Mouse (Mus musculus): ENCODE results near the gene Osbpl11. TPM values are rescaled to one million over a fixed set of nuclear protein-coding genes. Genes with fewer than 3 reads are reported as not detected.
"Not testable (repeated sequence)": the region's sequence is repeated elsewhere in the genome, so short reads cannot be mapped to it uniquely, and the experiment has no call there.

The Osbpl11 gene
- polyA plus RNA-seq, 1 experiment from 2014 or later, result 17.6 TPM

DNA sequence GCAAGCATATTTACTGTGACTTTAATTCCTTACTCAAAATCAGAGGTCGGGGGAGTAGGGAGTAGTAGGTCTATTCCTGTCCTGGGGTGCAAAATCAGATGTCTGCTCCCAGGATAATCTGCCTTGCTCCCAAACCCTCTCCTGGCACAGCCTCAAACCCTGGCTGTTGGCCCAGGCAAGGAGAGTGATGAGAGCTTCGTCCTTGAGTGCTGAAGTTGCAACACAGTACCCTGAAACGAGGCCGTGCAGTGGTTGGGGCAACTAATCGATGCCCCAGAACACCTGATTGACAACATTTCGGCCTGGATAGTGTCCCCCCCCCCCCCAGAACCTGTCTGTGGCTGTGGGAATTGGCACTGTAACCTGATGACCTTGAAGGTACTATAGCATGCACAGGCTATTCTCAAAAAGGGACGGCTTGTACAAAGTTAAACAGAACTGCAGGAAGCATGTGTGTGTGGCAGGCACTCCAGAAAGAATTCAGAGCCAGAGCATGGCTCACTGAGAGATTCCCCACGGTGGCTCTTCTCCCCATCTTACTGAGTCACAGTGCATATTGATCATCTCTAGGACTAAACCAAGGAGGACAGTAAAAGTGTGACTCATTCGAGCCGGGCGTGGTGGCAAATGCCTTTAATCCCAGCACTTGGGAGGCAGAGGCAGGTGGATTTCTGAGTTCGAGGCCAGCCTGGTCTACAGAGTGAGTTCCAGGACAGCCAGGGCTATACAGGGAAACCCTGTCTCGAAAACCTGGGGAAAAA, 21.4 kb upstream of the Osbpl11 start:
- Histone ChIP-seq H3K27me3 (no peaks in the 10 kb centered on the region), H3K9me3 (peaks cover 3% of the 10 kb centered on the region; the same call in 1 of the 2 replicates), H3K36me3 (no peaks in the 10 kb centered on the region), H3K27ac (no peak overlapping the region), H3K4me3 (no peak overlapping the region), H3K4me2 (replicated peaks) (no peak overlapping the region), H3K4me1 (no peaks in the 10 kb centered on the region), H3K9ac (no peak overlapping the region)
- WGBS, result 72% methylated on average over 13 of the region's 13 CpGs
- no peak for ATAC-seq (ENCODE audit: low FRiP score, low read depth)

DNA sequence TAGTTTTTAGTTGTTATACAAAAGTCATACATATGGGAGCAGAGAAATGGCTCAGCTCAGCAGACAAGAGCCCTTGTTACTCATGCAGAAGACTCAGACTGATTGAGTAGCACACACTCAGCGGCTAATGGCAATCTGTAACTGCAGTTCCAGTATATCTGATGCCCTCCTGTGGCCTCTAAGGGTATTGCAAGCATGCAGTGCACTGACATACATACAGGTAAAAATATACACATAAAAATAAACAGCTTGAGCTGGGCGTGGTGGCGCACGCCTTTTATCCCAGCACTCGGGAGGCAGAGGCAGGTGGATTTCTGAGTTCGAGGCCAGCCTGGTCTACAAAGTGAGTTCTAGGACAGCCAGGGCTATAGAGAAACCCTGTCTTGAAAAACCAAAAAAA, 18.6 kb upstream of the Osbpl11 start:
- WGBS, result 63% methylated on average over 6 of the region's 6 CpGs
- not testable (repeated sequence) for H3K4me2 ChIP-seq (replicated peaks); H3K9me3 ChIP-seq; H3K9ac ChIP-seq; ATAC-seq (ENCODE audit: low FRiP score, low read depth); H3K4me1 ChIP-seq; H3K36me3 ChIP-seq; H3K27ac ChIP-seq; H3K27me3 ChIP-seq; H3K4me3 ChIP-seq

DNA sequence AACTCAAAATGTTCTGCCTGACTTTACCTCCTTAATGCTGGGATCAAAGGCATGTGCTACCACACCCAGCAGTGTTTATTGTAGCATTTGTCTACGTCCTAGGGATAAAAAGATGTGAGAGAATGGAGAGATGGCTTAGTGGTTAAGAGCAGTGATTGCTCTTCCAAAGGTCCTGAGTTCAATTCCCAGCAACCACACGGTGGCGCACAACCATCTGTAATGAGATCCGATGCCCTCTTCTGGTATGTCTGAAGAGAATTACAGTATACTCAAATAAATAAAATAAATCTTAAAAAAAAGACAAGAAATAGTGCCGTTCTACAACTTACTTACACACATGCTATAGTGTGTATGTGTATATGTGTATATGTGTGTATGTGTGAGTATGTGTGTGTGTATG, 17.3 kb upstream of the Osbpl11 start:
- Histone ChIP-seq H3K36me3 (no peaks in the 10 kb centered on the region), H3K4me2 (replicated peaks) (no peak overlapping the region), H3K9me3 (peaks cover 3% of the 10 kb centered on the region; the same call in 1 of the 2 replicates), H3K4me3 (no peak overlapping the region), H3K27me3 (no peaks in the 10 kb centered on the region), H3K4me1 (no peaks in the 10 kb centered on the region), H3K9ac (no peak overlapping the region), H3K27ac (no peak overlapping the region)
- ATAC-seq (ENCODE audit: low FRiP score, low read depth), result no peak
- WGBS, result 42% methylated on average over 5 of the region's 5 CpGs

DNA sequence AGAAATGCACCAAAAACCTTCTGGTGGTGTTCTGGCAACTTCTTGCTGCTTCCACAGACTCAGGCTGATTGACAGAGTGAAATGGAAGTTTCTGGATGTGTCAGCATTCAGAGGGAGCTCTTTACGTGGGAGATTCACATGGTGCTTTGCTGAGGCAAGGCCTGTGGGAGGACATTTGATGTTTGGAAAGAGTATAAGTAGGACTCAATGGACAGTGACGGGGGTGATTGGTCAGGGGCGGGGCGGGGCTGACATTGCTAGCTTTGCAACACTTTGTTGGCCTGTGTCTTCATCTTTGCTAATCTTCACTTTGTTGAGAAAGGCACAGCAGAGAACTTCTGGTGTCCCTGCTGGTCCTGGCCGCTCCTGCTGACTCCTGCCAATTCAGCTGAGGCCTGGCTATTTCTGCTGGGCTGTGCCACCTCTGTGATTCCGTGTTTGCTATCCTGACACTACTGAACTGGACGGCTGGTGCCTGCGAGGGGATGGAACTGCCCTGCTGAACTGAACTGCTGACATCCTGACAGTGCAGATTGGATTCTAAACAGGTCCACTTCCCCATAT, 15.3 kb upstream of the Osbpl11 start:
- H3K27ac ChIP-seq, result no peak overlapping the region
- H3K27me3 ChIP-seq, result no peaks in the 10 kb centered on the region
- peaks cover 3% of the 10 kb centered on the region; the same call in 1 of the 2 replicates for H3K9me3 ChIP-seq
- no peak overlapping the region for H3K4me3 ChIP-seq
- no peak overlapping the region for H3K4me2 ChIP-seq (replicated peaks)
- no peaks in the 10 kb centered on the region for H3K36me3 ChIP-seq
- WGBS, result 89% methylated on average over 8 of the region's 8 CpGs
- no peak overlapping the region for H3K9ac ChIP-seq
- H3K4me1 ChIP-seq, result no peaks in the 10 kb centered on the region
- no peak for ATAC-seq (ENCODE audit: low FRiP score, low read depth)

DNA sequence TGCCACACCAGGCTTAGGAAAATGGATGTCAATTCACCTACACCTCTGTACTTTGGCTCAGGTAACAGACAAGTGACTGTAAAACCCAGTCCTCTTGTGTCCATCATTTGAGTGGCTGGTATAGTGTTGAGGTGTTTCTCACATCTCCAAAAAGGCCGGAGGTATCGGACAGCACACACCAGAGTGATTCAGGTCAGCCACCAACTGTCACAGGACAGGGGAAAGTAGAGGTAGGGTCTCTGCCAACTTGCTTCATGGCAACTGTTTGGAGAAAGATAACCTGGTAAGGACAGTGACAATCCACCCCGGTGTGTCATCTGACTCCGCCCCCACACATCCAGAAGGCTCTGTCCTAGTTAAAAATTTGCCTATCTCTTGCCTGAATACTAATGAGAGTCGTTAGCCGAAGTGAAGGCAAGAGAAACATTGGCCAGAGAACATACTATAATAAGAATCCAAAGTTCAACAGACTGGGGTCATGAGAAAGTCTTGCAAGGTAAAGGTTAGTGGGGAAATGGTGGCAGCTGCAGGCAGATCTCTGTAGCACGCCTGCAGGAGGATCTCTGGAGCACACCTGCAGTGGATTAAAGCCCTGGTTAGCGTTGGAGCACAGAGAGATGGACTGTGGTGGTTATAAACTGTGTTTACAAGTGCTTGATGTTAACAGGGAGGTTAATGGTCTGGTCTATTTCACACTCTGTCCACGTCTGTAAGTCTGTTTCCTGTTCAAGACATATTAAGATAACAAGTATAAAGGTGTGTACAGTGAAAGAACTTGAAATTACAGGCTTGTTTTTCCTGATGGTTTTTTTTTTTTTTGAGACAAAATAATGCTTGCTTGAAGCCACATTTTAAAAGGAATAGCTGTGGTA, 13.9 kb upstream of the Osbpl11 start:
- Histone ChIP-seq H3K4me2 (replicated peaks) (no peak overlapping the region), H3K27ac (no peak overlapping the region), H3K9ac (no peak overlapping the region), H3K36me3 (no peaks in the 10 kb centered on the region), H3K4me3 (no peak overlapping the region), H3K27me3 (no peaks in the 10 kb centered on the region), H3K4me1 (no peaks in the 10 kb centered on the region), H3K9me3 (peaks cover 3% of the 10 kb centered on the region; the same call in 1 of the 2 replicates)
- ATAC-seq (ENCODE audit: low FRiP score, low read depth), result no peak
- WGBS, result 49% methylated on average over 9 of the region's 9 CpGs

DNA sequence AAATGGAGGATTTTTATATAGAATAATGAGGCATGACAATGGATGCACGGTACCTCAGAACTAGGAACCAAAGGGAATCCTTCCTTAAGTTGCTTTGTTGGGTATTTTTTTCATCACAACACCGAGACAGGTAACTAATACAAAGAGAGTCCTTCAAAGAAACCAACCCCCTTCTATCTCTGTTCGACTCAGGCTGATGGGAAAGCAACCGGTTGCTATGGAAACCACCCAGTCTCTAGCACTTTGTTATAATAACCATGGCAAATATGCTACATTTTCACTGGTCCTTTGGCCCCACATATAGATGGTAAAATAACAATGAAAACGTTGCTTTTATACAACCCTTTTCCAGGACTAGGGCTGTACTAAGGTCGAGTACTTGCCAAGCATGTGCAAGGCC, 13.1 kb upstream of the Osbpl11 start:
- Histone ChIP-seq H3K9me3 (no peaks in the 10 kb centered on the region), H3K27me3 (no peaks in the 10 kb centered on the region), H3K36me3 (no peaks in the 10 kb centered on the region), H3K4me2 (replicated peaks) (no peak overlapping the region), H3K27ac (no peak overlapping the region), H3K4me3 (no peak overlapping the region), H3K4me1 (no peaks in the 10 kb centered on the region), H3K9ac (no peak overlapping the region)
- ATAC-seq (ENCODE audit: low FRiP score, low read depth), result no peak
- WGBS, result 85% methylated on average over 6 of the region's 6 CpGs

DNA sequence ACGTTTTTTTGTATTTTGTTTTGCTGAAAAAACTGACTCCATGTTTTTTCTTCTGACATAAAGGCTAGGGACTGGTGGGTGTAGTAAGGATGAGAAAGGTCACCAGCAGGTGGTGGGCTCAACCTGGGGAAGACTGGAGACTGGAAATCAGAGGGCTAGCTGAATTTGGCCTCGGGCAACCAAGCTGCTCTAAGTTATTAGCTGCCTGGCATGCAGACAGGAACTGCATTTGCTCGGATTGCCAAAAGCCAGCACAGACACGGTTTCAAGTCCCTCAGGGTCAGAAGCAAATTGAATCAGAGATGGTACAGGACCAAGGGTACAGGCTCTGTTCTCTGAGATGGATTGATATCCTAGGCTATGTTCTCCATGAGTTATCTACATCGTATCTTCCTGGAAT, 11.7 kb upstream of the Osbpl11 start:
- Histone ChIP-seq H3K27ac (no peak overlapping the region), H3K4me1 (no peaks in the 10 kb centered on the region), H3K27me3 (no peaks in the 10 kb centered on the region), H3K9ac (no peak overlapping the region), H3K9me3 (no peaks in the 10 kb centered on the region), H3K36me3 (no peaks in the 10 kb centered on the region), H3K4me2 (replicated peaks) (no peak overlapping the region), H3K4me3 (no peak overlapping the region)
- WGBS, result 52% methylated on average over 5 of the region's 5 CpGs
- ATAC-seq (ENCODE audit: low FRiP score, low read depth), result no peak

DNA sequence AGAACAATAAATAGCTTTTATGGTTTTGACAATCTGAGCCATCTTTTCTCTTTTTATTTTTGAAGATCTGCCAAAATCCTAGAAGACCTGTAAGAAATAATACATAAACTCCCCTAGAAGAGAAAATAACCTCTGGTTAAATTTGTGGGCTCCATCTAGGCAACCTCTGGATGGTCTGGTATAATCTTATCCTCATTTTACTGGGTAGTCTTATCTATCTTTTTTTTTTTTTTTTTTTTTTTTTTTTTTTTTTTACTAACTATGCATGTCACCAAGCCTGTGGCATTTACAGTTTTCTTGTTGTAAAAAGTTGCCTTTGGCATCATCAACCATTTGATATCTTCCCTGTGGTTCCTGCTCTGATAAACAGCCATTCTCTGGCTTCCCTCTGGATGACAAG, 10.2 kb upstream of the Osbpl11 start:
- no peaks in the 10 kb centered on the region for H3K4me1 ChIP-seq
- H3K27me3 ChIP-seq, result no peaks in the 10 kb centered on the region
- no peaks in the 10 kb centered on the region for H3K36me3 ChIP-seq
- no peak for ATAC-seq (ENCODE audit: low FRiP score, low read depth)
- H3K9me3 ChIP-seq, result no peaks in the 10 kb centered on the region
- no peak overlapping the region for H3K9ac ChIP-seq
- H3K27ac ChIP-seq, result no peak overlapping the region
- H3K4me3 ChIP-seq, result no peak overlapping the region
- no peak overlapping the region for H3K4me2 ChIP-seq (replicated peaks)

DNA sequence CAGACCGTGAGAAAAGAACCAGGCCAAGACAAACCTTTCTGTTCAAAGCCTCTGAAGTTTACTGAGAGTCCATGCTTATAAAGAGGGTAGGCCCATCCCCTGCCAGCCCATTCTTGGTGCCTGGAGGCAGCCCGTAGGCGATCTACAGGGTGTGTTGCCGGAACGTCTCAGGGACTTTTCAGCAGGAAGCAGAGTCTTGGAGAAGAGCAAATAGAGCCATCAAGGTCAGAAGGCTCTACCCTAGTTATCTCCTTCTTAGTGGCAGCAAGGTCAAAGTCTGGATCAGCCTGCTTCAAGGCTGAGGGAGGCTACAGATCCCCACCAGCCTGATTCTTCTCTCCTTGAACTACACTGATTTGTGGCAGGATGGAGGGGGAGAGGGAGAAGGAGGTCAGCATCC, 8.0 kb upstream of the Osbpl11 start:
- 90% methylated on average over 5 of the region's 5 CpGs for WGBS
- not testable (repeated sequence) for H3K27ac ChIP-seq; H3K9ac ChIP-seq; H3K27me3 ChIP-seq; H3K4me3 ChIP-seq; H3K36me3 ChIP-seq; ATAC-seq (ENCODE audit: low FRiP score, low read depth); H3K9me3 ChIP-seq; H3K4me2 ChIP-seq (replicated peaks); H3K4me1 ChIP-seq

DNA sequence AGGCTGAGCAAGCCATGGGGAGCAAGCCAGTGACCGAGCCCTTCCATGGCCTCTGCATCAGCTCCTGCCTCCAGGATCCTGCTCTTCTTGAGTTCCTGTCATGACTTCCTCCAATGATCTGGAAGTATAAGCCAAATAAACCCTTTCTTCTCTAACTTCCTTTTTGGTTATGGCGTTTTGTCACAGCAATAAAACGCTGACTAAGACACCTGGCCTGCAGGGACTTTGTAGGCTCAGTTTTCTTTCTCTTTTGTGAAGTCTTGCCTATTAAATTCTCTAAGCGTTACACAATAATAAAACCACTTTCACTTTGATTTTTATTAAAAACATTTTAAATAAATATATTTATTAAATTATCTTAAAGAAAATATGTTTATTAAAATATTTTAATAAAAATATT, 7.1 kb upstream of the Osbpl11 start:
- H3K4me2 ChIP-seq (replicated peaks), result no peak overlapping the region
- 84% methylated on average over 4 of the region's 4 CpGs for WGBS

DNA sequence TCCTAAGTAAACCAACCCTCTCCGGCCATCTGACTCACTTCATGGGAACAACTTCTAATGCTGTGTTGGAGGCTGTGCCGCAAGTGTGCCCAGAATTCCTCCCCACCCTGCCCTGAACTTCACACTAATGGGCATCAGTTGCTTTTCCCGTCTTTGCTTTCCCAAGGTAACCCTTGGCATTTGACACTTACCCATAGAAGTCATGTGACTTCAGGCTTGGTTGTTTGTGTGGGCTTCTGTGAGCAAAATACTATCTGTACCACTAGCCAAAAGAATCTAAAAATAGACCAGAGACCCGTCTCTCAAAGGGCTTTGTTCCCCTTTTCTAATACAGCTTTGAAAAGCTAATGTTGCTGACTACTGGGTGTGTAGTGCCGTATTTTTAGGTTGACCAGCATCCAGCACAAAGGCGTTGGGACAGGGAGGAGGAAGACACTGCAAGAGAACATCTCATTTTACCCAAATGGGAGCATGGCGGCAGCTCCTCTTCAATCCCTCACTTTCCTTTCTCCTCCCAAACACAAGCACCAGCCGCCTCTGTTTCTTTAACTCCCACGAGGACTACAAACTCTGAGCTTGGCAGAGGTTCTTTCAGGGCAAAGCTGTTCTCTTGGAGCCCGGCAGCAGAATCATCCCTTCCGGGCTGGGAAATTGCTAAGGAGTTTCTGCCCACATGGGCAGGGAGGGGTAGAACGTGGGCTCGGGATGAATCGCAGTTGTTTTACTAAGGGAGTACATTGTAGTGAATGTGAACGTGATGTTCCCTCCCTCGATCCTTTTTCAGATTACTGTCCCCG, 6.4 kb upstream of the Osbpl11 start:
- Histone ChIP-seq H3K9ac (no peak overlapping the region), H3K4me3 (no peak overlapping the region), H3K27me3 (no peaks in the 10 kb centered on the region), H3K4me2 (replicated peaks) (peak overlapping the region; percentile 27; the same call in 1 of the 2 replicates), H3K9me3 (no peaks in the 10 kb centered on the region), H3K27ac (no peak overlapping the region), H3K36me3 (no peaks in the 10 kb centered on the region), H3K4me1 (no peaks in the 10 kb centered on the region)
- ATAC-seq (ENCODE audit: low FRiP score, low read depth), result no peak
- WGBS, result 67% methylated on average over 17 of the region's 17 CpGs

More for the DNA sequence above, 7.1 kb upstream of the Osbpl11 start:
- H3K4me3 ChIP-seq, result no peak overlapping the region
- H3K9me3 ChIP-seq, result no peaks in the 10 kb centered on the region
- no peak for ATAC-seq (ENCODE audit: low FRiP score, low read depth)
- H3K36me3 ChIP-seq, result no peaks in the 10 kb centered on the region
- H3K9ac ChIP-seq, result no peak overlapping the region
- no peaks in the 10 kb centered on the region for H3K4me1 ChIP-seq
- H3K27me3 ChIP-seq, result no peaks in the 10 kb centered on the region
- no peak overlapping the region for H3K27ac ChIP-seq

DNA sequence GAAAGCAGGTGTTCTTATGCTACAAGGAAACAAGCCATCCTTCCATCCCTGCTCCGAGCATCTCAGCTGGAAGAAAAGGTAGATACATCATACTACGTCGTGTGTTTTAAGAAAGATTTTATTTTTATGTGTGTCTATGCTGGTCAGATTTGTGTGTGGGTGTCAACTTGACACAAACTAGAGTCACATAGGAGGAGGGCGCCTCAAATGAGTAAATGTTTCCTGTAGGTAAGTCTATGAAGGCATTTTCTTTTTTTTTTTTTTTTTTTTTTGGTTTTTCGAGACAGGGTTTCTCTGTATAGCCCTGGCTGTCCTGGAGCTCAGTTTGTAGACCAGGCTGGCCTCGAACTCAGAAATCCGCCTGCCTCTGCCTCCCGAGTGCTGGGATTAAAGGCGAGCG, 5.6 kb upstream of the Osbpl11 start:
- H3K4me1 ChIP-seq; H3K9ac ChIP-seq; H3K27ac ChIP-seq; H3K27me3 ChIP-seq; H3K4me2 ChIP-seq (replicated peaks); H3K9me3 ChIP-seq; ATAC-seq (ENCODE audit: low FRiP score, low read depth); H3K4me3 ChIP-seq; H3K36me3 ChIP-seq: not testable (repeated sequence)
- WGBS, result 91% methylated on average over 10 of the region's 10 CpGs

Data from limb, embryonic 13.5 days (tissue).